Mouse (Mus musculus): ENCODE measurements around the gene Cdc25a. TPM values are rescaled to one million over a fixed set of nuclear protein-coding genes. Genes with fewer than 3 reads are reported as not detected.

Gene Cdc25a
- polyA plus RNA-seq, 1 experiment from 2014 or later: 15.1 TPM

- no peak overlapping the region for H3K9ac ChIP-seq (ENCODE audit: low read length)
- peaks cover 24% of the 10 kb centered on the region for H3K36me3 ChIP-seq (ENCODE audit: control insufficient read depth, insufficient read depth, low read length)
- H3K4me1 ChIP-seq (ENCODE audit: control insufficient read depth, insufficient read depth, low read length): no peaks in the 10 kb centered on the region
- 60% methylated on average over 2 of the region's 2 CpGs for WGBS
- H3K9me3 ChIP-seq (replicated peaks; ENCODE audit: control insufficient read depth, low read length): no peaks in the 10 kb centered on the region
- DNase-seq (ENCODE audit: low spot score) (no peak), ATAC-seq (no peak)
- H3K27me3 ChIP-seq (replicated peaks; ENCODE audit: control insufficient read depth, insufficient read depth, low read length): no peaks in the 10 kb centered on the region
- no peak overlapping the region for H3K4me2 ChIP-seq (ENCODE audit: low read length)
- H3K27ac ChIP-seq (ENCODE audit: low read depth, low read length): no peak overlapping the region
- no peak overlapping the region for H3K4me3 ChIP-seq (ENCODE audit: low read depth, low read length)
Measured at GRCm38 (mm10) chr9:109898027-109898426, 22.6 kb downstream of the Cdc25a start.

- no peak for ATAC-seq
- H3K9ac ChIP-seq (ENCODE audit: low read length): no peak overlapping the region
- no peaks in the 10 kb centered on the region for H3K4me1 ChIP-seq (ENCODE audit: control insufficient read depth, insufficient read depth, low read length)
- no peak overlapping the region for H3K4me2 ChIP-seq (ENCODE audit: low read length)
- 74% methylated on average over 6 of the region's 15 CpGs for WGBS
- peaks cover 11% of the 10 kb centered on the region for H3K36me3 ChIP-seq (ENCODE audit: control insufficient read depth, insufficient read depth, low read length)
- no peak overlapping the region for H3K4me3 ChIP-seq (ENCODE audit: low read depth, low read length)
- H3K9me3 ChIP-seq (replicated peaks; ENCODE audit: control insufficient read depth, low read length): no peaks in the 10 kb centered on the region
- H3K27ac ChIP-seq (ENCODE audit: low read depth, low read length): no peak overlapping the region
- DNase-seq (ENCODE audit: low spot score): no peak
- no peaks in the 10 kb centered on the region for H3K27me3 ChIP-seq (replicated peaks; ENCODE audit: control insufficient read depth, insufficient read depth, low read length)
Measured at GRCm38 (mm10) chr9:109899361-109899760, 24.0 kb downstream of the Cdc25a start.

GRCm38 (mm10) chr9:109899774-109900173 lies 24.4 kb downstream of the Cdc25a start:
- ATAC-seq: no peak
- Histone ChIP-seq H3K4me1 (ENCODE audit: control insufficient read depth, insufficient read depth, low read length) (no peaks in the 10 kb centered on the region), H3K4me2 (ENCODE audit: low read length) (no peak overlapping the region), H3K9ac (ENCODE audit: low read length) (no peak overlapping the region), H3K4me3 (ENCODE audit: low read depth, low read length) (no peak overlapping the region), H3K27me3 (replicated peaks; ENCODE audit: control insufficient read depth, insufficient read depth, low read length) (no peaks in the 10 kb centered on the region), H3K9me3 (replicated peaks; ENCODE audit: control insufficient read depth, low read length) (no peaks in the 10 kb centered on the region), H3K36me3 (ENCODE audit: control insufficient read depth, insufficient read depth, low read length) (peaks cover 10% of the 10 kb centered on the region; the same call in 1 of the 2 replicates), H3K27ac (ENCODE audit: low read depth, low read length) (no peak overlapping the region)
- WGBS: 75% methylated on average over 8 of the region's 8 CpGs
- no peak for DNase-seq (ENCODE audit: low spot score)

GRCm38 (mm10) chr9:109900604-109901003 lies 25.2 kb downstream of the Cdc25a start:
- no peak overlapping the region for H3K4me2 ChIP-seq (ENCODE audit: low read length)
- DNase-seq (ENCODE audit: low spot score) (no peak), ATAC-seq (no peak)
- H3K4me1 ChIP-seq (ENCODE audit: control insufficient read depth, insufficient read depth, low read length): no peaks in the 10 kb centered on the region
- no peak overlapping the region for H3K27ac ChIP-seq (ENCODE audit: low read depth, low read length)
- H3K27me3 ChIP-seq (replicated peaks; ENCODE audit: control insufficient read depth, insufficient read depth, low read length): no peaks in the 10 kb centered on the region
- H3K9me3 ChIP-seq (replicated peaks; ENCODE audit: control insufficient read depth, low read length): no peaks in the 10 kb centered on the region
- no peak overlapping the region for H3K9ac ChIP-seq (ENCODE audit: low read length)
- 83% methylated on average over 3 of the region's 3 CpGs for WGBS
- no peak overlapping the region for H3K4me3 ChIP-seq (ENCODE audit: low read depth, low read length)
- peaks cover 9% of the 10 kb centered on the region; the same call in 1 of the 2 replicates for H3K36me3 ChIP-seq (ENCODE audit: control insufficient read depth, insufficient read depth, low read length)

DNA sequence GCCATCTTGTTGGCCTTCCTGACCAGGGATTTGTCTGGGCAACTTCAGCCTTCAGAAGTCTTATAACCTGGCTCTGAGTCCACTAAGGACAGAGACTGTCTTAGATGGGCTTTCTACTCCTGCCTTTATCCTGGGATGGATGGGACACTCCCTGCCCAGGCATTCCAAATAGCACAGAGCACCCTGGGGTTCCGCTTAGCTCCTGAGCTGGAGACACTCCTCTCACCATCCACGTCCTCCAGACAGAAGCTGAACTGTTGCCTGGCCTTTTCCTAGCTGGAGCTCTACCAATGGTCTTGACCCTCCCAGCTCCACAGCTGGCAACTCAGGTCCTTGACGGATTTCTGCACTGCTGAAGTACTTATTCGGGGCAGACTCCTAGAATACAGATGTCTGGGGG lies 26.9 kb downstream of the Cdc25a start:
- ATAC-seq (no peak), DNase-seq (ENCODE audit: low spot score) (no peak)
- H3K4me2 ChIP-seq (ENCODE audit: low read length): no peak overlapping the region
- H3K27me3 ChIP-seq (replicated peaks; ENCODE audit: control insufficient read depth, insufficient read depth, low read length): no peaks in the 10 kb centered on the region
- WGBS: 62% methylated on average over 4 of the region's 4 CpGs
- no peaks in the 10 kb centered on the region for H3K4me1 ChIP-seq (ENCODE audit: control insufficient read depth, insufficient read depth, low read length)
- H3K9ac ChIP-seq (ENCODE audit: low read length): no peak overlapping the region
- no peaks in the 10 kb centered on the region for H3K36me3 ChIP-seq (ENCODE audit: control insufficient read depth, insufficient read depth, low read length)
- H3K9me3 ChIP-seq (replicated peaks; ENCODE audit: control insufficient read depth, low read length): no peaks in the 10 kb centered on the region
- no peak overlapping the region for H3K27ac ChIP-seq (ENCODE audit: low read depth, low read length)
- H3K4me3 ChIP-seq (ENCODE audit: low read depth, low read length): no peak overlapping the region

DNA sequence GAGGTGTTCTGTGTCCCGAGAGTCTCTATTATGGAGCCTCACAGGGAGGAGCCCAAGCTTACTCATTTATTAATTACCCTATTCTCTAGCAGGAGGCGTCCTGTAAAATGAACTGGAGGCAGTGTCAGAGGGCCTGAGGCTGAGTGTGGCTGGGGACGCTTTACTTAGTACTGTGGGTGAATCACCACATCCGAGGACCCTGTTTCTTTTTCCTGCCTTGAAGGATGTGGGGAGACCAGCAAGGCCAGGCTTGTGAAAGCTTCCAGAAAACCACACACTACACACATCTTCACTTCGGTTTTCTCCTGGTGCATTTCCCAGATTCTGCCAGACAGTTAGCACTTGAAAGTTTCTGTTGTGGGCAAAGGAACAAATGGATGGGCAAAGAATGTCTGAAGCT lies 27.4 kb downstream of the Cdc25a start:
- Histone ChIP-seq H3K36me3 (ENCODE audit: control insufficient read depth, insufficient read depth, low read length) (no peaks in the 10 kb centered on the region), H3K27me3 (replicated peaks; ENCODE audit: control insufficient read depth, insufficient read depth, low read length) (no peaks in the 10 kb centered on the region), H3K9ac (ENCODE audit: low read length) (no peak overlapping the region), H3K9me3 (replicated peaks; ENCODE audit: control insufficient read depth, low read length) (no peaks in the 10 kb centered on the region), H3K4me1 (ENCODE audit: control insufficient read depth, insufficient read depth, low read length) (no peaks in the 10 kb centered on the region), H3K4me2 (ENCODE audit: low read length) (no peak overlapping the region), H3K4me3 (ENCODE audit: low read depth, low read length) (no peak overlapping the region), H3K27ac (ENCODE audit: low read depth, low read length) (no peak overlapping the region)
- DNase-seq (ENCODE audit: low spot score) (no peak), ATAC-seq (no peak)
- WGBS: 53% methylated on average over 5 of the region's 5 CpGs

GRCm38 (mm10) chr9:109907300-109907699 lies 31.9 kb downstream of the Cdc25a start:
- no peaks in the 10 kb centered on the region for H3K9me3 ChIP-seq (replicated peaks; ENCODE audit: control insufficient read depth, low read length)
- no peak overlapping the region for H3K4me2 ChIP-seq (ENCODE audit: low read length)
- no peak for ATAC-seq
- H3K9ac ChIP-seq (ENCODE audit: low read length): no peak overlapping the region
- WGBS: 54% methylated on average over 8 of the region's 8 CpGs
- no peak for DNase-seq (ENCODE audit: low spot score)
- H3K27ac ChIP-seq (ENCODE audit: low read depth, low read length): no peak overlapping the region
- no peaks in the 10 kb centered on the region for H3K4me1 ChIP-seq (ENCODE audit: control insufficient read depth, insufficient read depth, low read length)
- no peaks in the 10 kb centered on the region for H3K27me3 ChIP-seq (replicated peaks; ENCODE audit: control insufficient read depth, insufficient read depth, low read length)
- H3K36me3 ChIP-seq (ENCODE audit: control insufficient read depth, insufficient read depth, low read length): no peaks in the 10 kb centered on the region
- H3K4me3 ChIP-seq (ENCODE audit: low read depth, low read length): no peak overlapping the region

DNA sequence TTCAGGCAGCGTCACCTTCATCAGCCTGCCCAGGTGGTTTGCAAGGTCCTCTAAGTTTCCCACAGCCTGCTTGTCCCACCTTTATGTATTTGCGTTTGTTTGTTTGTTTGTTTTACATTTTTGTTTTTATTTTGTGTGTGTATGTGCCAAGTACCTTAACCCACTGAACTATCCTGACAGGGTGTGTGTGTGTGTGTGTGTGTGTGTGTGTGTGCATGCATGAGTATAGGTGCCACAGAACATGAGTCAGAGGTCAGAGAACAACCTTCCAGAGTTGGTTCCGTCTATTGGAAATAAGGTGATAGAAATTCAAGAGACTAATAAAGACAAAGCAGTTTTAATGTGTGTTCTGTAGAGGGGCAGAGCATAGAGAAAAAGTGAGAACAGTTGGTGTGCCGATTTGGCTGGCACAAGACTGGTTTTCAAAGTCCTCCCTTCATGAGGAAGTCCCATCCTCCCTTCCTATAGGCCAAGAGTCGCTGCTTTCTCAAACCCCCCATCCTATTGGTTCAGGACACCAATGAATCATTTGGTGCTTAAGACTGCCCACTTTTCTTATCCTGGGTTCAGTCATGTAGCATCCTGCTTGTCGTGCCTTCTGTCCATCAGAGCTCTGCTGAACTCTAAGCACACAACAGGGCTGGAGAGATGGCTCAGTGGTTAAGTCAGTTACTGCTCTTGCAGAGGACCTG lies 32.5 kb downstream of the Cdc25a start:
- no peak overlapping the region for H3K4me3 ChIP-seq (ENCODE audit: low read depth, low read length)

DNA sequence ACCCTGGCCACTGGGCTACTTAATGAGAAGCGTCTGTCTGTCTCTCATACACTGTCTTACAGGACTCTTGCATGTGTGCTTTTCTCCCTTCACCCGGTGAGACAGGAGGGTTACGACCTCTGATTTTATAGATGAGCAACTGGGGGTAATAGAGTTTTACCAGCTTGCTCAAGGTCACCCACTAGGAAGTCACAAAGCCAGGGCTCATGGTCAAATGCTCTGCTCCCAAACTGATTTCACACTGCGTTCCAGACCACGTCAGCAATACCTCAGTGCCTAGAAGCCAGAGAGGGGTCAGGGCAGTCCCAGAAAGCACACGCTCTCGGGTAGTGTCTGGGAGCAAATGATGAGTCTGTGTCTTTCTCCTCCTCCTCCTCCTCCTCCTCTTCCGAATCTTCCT lies 33.7 kb downstream of the Cdc25a start:
- Histone ChIP-seq H3K4me2 (ENCODE audit: low read length) (no peak overlapping the region), H3K27me3 (replicated peaks; ENCODE audit: control insufficient read depth, insufficient read depth, low read length) (no peaks in the 10 kb centered on the region), H3K27ac (ENCODE audit: low read depth, low read length) (no peak overlapping the region), H3K36me3 (ENCODE audit: control insufficient read depth, insufficient read depth, low read length) (no peaks in the 10 kb centered on the region), H3K9me3 (replicated peaks; ENCODE audit: control insufficient read depth, low read length) (no peaks in the 10 kb centered on the region), H3K4me3 (ENCODE audit: low read depth, low read length) (no peak overlapping the region), H3K4me1 (ENCODE audit: control insufficient read depth, insufficient read depth, low read length) (no peaks in the 10 kb centered on the region), H3K9ac (ENCODE audit: low read length) (no peak overlapping the region)
- whole genome bisulfite sequencing: 87% methylated on average over 8 of the region's 8 CpGs
- no peak for DNase-seq (ENCODE audit: low spot score)
- ATAC-seq: no peak

More for the DNA sequence above, 32.5 kb downstream of the Cdc25a start:
- 77% methylated on average over 6 of the region's 6 CpGs for WGBS
- Histone ChIP-seq H3K9ac (ENCODE audit: low read length) (no peak overlapping the region), H3K36me3 (ENCODE audit: control insufficient read depth, insufficient read depth, low read length) (no peaks in the 10 kb centered on the region), H3K4me2 (ENCODE audit: low read length) (no peak overlapping the region), H3K4me1 (ENCODE audit: control insufficient read depth, insufficient read depth, low read length) (no peaks in the 10 kb centered on the region), H3K9me3 (replicated peaks; ENCODE audit: control insufficient read depth, low read length) (no peaks in the 10 kb centered on the region), H3K27ac (ENCODE audit: low read depth, low read length) (no peak overlapping the region), H3K27me3 (replicated peaks; ENCODE audit: control insufficient read depth, insufficient read depth, low read length) (no peaks in the 10 kb centered on the region)
- ATAC-seq (no peak), DNase-seq (ENCODE audit: low spot score) (no peak)
